Mouse (Mus musculus): Measurements from ENCODE around the gene Tcn2.

Gene Tcn2

DNA sequence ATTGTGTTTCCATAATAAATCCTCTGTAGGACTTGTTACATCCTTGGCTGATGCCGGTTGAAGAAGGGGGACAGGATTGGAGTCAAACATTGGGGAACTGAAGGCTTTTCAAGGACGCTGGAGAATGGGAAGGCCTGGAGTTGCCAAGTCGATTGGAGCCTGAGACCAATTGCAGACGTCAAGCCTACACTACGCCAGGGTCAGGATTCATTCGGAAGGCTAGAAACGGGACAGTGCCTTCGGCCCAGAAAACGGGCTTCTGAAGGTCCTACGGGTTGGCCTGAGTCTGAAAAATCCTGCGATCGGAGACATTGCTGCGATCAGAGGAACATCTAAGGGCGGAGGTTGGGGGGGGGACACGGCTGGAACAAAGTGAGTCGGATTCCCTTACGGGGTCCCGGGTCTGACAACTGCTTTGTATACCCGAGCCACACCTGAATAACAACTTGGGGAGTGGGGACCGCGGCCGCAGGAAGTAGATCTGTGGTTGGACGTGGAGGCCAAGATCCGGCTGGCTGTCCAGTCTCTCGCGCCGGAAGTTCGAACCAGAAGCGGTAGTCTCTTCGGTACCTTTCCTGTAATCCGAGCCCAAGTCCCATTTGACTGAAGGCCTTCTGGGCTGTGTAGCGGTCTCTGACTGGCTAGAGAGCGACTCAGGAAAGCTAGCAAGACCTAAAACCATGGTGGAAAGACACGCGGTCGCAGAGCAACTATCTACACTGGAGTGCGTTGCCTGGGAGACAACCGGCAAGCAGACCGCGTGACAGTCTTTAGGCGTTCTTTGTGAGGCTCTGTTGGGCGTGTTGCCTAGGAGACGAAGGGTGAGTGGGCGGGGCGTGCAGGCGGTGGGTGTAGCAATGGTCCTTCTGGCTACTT is 37.3 kb downstream of the Tcn2 start, which contains the start of the genes 4921536K21Rik and Dusp18:
4921536K21Rik (minus strand) TSS at position 693 of the 876 bp plus-strand sequence.
Dusp18 (plus strand) TSS at position 835 of the 876 bp plus-strand sequence.
- peak; percentile 94 for DNase-seq (ENCODE audit: low read depth, low spot score)

DNA sequence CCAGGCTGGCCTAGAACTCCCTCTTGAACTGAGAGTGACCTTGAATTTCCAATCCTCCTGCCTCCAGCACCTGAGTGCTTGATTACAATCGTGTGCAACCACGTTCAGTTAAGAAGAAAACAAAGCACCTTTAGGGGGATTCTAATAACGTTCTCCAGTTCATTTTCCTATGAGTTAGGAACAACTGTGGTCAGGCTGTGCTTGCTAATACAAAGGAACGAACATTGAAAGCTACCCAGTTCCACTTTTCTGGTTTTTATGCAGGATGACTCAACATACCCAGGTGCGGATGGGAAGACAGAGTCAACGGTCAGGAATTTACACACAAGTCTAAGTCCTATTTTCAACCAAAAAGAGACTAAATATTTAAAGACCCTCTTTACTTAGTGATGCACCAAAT is 38.0 kb downstream of the Tcn2 start:
- DNase-seq (ENCODE audit: low read depth, low spot score), result no peak

DNA sequence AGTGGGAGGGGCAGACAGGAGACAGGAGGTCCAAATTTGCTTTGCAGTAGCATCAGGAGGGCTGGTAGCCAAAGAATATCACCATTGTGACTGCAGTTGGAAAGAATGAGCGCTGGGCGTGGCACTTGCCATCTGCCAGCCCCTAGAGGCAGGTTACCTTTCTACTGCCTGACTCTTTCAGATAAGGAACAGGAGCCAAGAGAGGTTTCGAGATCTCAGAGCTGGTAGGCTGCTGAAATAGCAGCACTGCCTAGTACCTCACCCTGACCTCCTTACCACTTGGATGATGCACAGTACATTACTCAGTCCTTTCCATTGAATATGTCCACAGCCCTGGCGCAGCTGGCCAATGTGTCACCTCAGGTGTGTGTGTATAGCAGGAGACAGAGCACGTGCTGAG is 44.6 kb downstream of the Tcn2 start:
- DNase-seq (ENCODE audit: low read depth, low spot score), result no peak

DNA sequence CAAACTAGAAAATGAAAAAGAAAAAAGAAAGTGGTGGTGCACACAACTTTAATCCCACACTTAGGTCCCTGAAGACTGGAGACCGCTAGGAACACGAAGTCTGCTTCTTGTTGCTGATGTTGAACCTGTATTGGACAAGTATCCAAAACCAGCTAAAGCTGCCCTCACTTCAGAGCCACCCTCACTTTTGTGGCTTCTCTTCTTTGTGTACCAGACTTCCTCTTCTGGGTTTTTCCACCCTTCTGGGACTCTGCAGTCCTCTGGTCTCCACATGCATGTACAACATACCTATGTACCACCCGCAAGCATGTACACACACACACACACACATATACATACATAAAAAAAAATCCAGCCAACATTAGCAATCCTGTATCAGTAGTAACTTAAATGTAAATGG is 48.2 kb downstream of the Tcn2 start:
- no peak for DNase-seq (ENCODE audit: low read depth, low spot score)

DNA sequence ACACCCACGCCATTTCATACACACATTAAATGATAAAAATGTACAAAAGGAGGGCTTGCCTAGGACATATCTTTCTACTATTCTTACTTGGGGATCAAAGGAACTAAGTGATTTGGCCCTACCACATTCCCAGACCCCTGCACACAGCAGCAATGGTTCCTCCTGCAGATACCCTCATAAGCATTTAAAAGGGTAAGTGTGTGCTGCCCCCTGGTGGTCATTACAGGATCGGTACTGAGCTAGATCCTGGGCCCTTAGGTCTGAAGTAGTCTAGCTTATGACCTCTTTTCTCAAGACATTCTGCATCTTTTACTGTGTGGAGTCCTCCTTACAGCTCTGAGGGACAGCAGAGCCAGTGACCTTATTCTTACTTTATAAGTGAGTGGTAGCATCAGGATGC is 52.1 kb downstream of the Tcn2 start:
- peak; percentile 80 for DNase-seq (ENCODE audit: low read depth, low spot score)

DNA sequence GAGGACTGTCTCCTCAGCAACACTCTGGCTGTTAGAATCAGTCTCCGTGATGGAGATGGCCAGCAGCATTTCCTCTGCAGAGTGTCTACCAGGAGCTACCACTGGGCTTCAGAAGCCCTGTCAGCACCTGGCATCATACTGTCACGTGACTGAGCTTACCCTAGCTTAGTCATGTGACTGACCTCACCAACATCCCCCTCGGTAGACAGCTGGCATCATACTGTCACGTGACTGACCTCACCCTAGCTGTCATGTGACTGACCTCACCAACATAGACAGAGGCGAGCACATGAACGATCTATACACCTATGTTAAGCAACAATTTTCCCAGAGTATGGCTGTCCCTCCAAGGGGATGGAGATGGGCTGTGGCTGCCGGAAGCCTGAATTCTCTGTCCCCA is 53.3 kb downstream of the Tcn2 start:
- DNase-seq (ENCODE audit: low read depth, low spot score), result no peak

DNA sequence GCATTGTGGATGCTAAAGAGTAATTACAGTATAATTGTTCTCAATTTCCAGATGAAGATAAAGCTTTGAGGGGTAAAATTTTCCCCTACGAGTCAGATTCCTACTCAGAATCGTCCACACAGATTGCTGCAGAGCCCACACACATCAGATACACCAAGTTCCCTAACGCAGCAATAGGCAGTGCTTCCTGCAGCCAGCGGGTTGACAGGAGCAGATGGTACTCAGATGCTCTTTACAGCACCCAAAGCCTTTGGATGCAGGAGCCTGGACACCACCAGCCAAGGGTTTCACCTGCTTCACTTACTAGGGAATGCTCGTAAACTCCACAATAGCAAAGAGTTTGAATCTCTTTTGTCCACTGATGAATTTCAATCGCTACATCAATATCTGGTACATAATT is 55.5 kb downstream of the Tcn2 start:
- no peak for DNase-seq (ENCODE audit: low read depth, low spot score)
